ENCODE assay signal across 8 mouse cellular contexts in genomic region chr16:35364063-35364428, GRCm38 (mm10). TPM values are rescaled to one million over a fixed set of nuclear protein-coding genes. Genes with fewer than 3 reads are reported as not detected.
DNase-seq lines count a peak whose midpoint lies in the region; ATAC-seq and TF ChIP-seq lines count a peak whose summit lies in the region.

No protein-coding gene starts in this region.

- H3K4me1 ChIP-seq in heart, embryonic 15.5 days (replicated peaks), result peaks cover 10% of the 10 kb centered on the region
- H3K4me1 ChIP-seq in MEL (ENCODE audit: control insufficient read depth in 1 of 2, insufficient read depth in 2 of 2, low read length in 2 of 2), result peaks cover 0 to 4% of the 10 kb centered on the region in 2 experiments; a peak in 1 of 4 replicates
- peaks cover 3% of the 10 kb centered on the region; the same call in 1 of the 2 replicates for H3K4me1 ChIP-seq in hindbrain, embryonic 11.5 days (replicated peaks; ENCODE audit: control insufficient read depth, insufficient read depth, low read length)

- ATAC-seq in heart, embryonic 15.5 days (replicated peaks; ENCODE audit: insufficient number of reproducible peaks, insufficient read depth, low FRiP score, low read depth), result no peak
- ATAC-seq in hindbrain, embryonic 11.5 days (ENCODE audit: low FRiP score), result peak; percentile 26
- ATAC-seq in megakaryocyte-erythroid progenitor cell, adult 5-6 weeks (replicated peaks; ENCODE audit: low FRiP score, low TSS enrichment, poor library complexity, severe bottlenecking), result peak; percentile 29

- no peaks in the 10 kb centered on the region for H3K9me3 ChIP-seq in heart, embryonic 15.5 days (replicated peaks)
- no peaks in the 10 kb centered on the region for H3K9me3 ChIP-seq in MEL (replicated peaks; ENCODE audit: insufficient read depth, low read length)
- H3K9me3 ChIP-seq in hindbrain, embryonic 11.5 days (ENCODE audit: control insufficient read depth, low read length), result no peaks in the 10 kb centered on the region; the same call in 1 of the 2 replicates

- no peaks in the 10 kb centered on the region for H3K36me3 ChIP-seq in heart, embryonic 15.5 days
- H3K36me3 ChIP-seq in MEL (ENCODE audit: control insufficient read depth in 1 of 2, insufficient read depth in 2 of 2, low read length in 2 of 2), result peaks cover 0 to 4% of the 10 kb centered on the region in 2 experiments; a peak in 1 of 4 replicates
- no peaks in the 10 kb centered on the region for H3K36me3 ChIP-seq in hindbrain, embryonic 11.5 days (ENCODE audit: control insufficient read depth, insufficient read depth, low read length)

- no peak for DNase-seq in heart, adult 9 months (ENCODE audit: low spot score in 2 of 2)
- no peak for DNase-seq in MEL (ENCODE audit: low read depth, low spot score)
- no peak for DNase-seq in hindbrain, embryonic 11.5 days (ENCODE audit: low spot score)
- no peak for DNase-seq in gastrocnemius, adult 18-20 months (ENCODE audit: low spot score)
- no peak for DNase-seq in adrenal gland, postnatal 14 days
- no peak for DNase-seq in cerebellum, postnatal 4 days (ENCODE audit: low spot score in 2 of 2)

- TF ChIP-seq POLR2A in MEL (IDR thresholded peaks at IDR 0.05; ENCODE audit: control insufficient read depth in 1 of 2, insufficient read depth in 1 of 2, low read depth in 1 of 2, low read length in 2 of 2, poor library complexity in 1 of 2), result no peak

- H3K4me2 ChIP-seq in heart, embryonic 15.5 days, result peak overlapping the region; percentile 84
- peak overlapping the region; percentile 43 for H3K4me2 ChIP-seq in hindbrain, embryonic 11.5 days (replicated peaks; ENCODE audit: low read depth, low read length)

- H3K27ac ChIP-seq in heart, embryonic 15.5 days, result peak overlapping the region; percentile 31
- H3K27ac ChIP-seq in MEL (ENCODE audit: control insufficient read depth, low read depth, low read length), result no peak overlapping the region
- H3K27ac ChIP-seq in hindbrain, embryonic 11.5 days (ENCODE audit: low read depth, low read length), result peak overlapping the region; percentile 67

- no peaks in the 10 kb centered on the region; the same call in 1 of the 2 replicates for H3K27me3 ChIP-seq in heart, embryonic 15.5 days
- no peaks in the 10 kb centered on the region; a peak in 1 of 4 replicates for H3K27me3 ChIP-seq in MEL (ENCODE audit: control insufficient read depth in 1 of 2, insufficient read depth in 2 of 2, low read length in 2 of 2)
- no peaks in the 10 kb centered on the region for H3K27me3 ChIP-seq in hindbrain, embryonic 11.5 days (ENCODE audit: control insufficient read depth, insufficient read depth, low read length)

- no peaks in the 10 kb centered on the region; the same call in none of the 2 replicates for H3K79me2 ChIP-seq in MEL (ENCODE audit: control insufficient read depth, insufficient read depth, low read length, poor library complexity)

- WGBS in heart, embryonic 15.5 days, result under 1% methylated on average over 7 of the region's 7 CpGs
- WGBS in hindbrain, embryonic 11.5 days, result 2% methylated on average over 7 of the region's 7 CpGs

- TF ChIP-seq CTCF in MEL (IDR thresholded peaks at IDR 0.05 in 2 of 3, conservative IDR thresholded peaks at IDR 0.05 in 1 of 3; ENCODE audit: control insufficient read depth in 1 of 3, insufficient read depth in 1 of 3, low read depth in 2 of 3, low read length in 3 of 3, poor library complexity in 1 of 3, severe bottlenecking in 1 of 3), result no peak

- no peak for TF ChIP-seq RAD21 in MEL (IDR thresholded peaks at IDR 0.05; ENCODE audit: low read depth, low read length)

- peak overlapping the region; percentile 91 for H3K4me3 ChIP-seq in heart, embryonic 15.5 days
- H3K4me3 ChIP-seq in MEL (ENCODE audit: control insufficient read depth in 1 of 2, insufficient read depth in 1 of 2, low read depth in 2 of 2, low read length in 2 of 2), result peak overlapping the region; percentile 68 to 77
- peak overlapping the region; percentile 89 for H3K4me3 ChIP-seq in hindbrain, embryonic 11.5 days (ENCODE audit: low read depth, low read length)

- no peak for TF ChIP-seq EP300 in MEL (IDR thresholded peaks at IDR 0.05; ENCODE audit: low read depth in 1 of 2, low read length in 2 of 2)

- peak overlapping the region; percentile 43 for H3K9ac ChIP-seq in heart, embryonic 15.5 days
- H3K9ac ChIP-seq in MEL (ENCODE audit: control insufficient read depth, low read depth, low read length, poor library complexity, severe bottlenecking), result peak overlapping the region; percentile 64
- H3K9ac ChIP-seq in hindbrain, embryonic 11.5 days (ENCODE audit: low read depth, low read length), result peak overlapping the region; percentile 70; the same call in 1 of the 2 replicates

TF ChIP-seq in MEL, 35 proteins besides CTCF, POLR2A, EP300 and RAD21:
- TF ChIP-seq TAL1 (IDR thresholded peaks at IDR 0.05; ENCODE audit: low read length) (peak; percentile 7; the same call in 1 of the 2 replicates), ZMIZ1 (IDR thresholded peaks at IDR 0.05; ENCODE audit: low read depth, low read length) (no peak), SIN3A (IDR thresholded peaks at IDR 0.05; ENCODE audit: low read length) (peak; percentile 1; the same call in 1 of the 2 replicates), JUND (IDR thresholded peaks at IDR 0.05; ENCODE audit: low read depth, low read length) (no peak), ETS1 (IDR thresholded peaks at IDR 0.05; ENCODE audit: low read depth, low read length) (no peak), HCFC1 (IDR thresholded peaks at IDR 0.05; ENCODE audit: low read depth, low read length) (no peak), E2F4 (IDR thresholded peaks at IDR 0.05; ENCODE audit: borderline replicate concordance, low read depth, low read length) (no peak), ZNF384 (IDR thresholded peaks at IDR 0.05; ENCODE audit: low read depth, low read length) (no peak), MYC (IDR thresholded peaks at IDR 0.05; ENCODE audit: low read depth, low read length) (no peak), MAZ (IDR thresholded peaks at IDR 0.05; ENCODE audit: low read depth, low read length) (no peak)
TF ChIP-seq in MEL: peak in this region for 2.

RNA-seq across cellular contexts. Expression of gene Sec22a, which starts 0.3 kb away (rescaled TPM):
- polyA plus RNA-seq in heart, embryonic 15.5 days (2015; fragmentation: Nextera tagmentation; extraction: Ambion mirVana), result 33.5 and 35.1 TPM in 2 replicates
- total RNA-seq in MEL (2012; rRNA removed), result 7.6 and 10.5 TPM in 2 replicates
- 10 to 100 TPM; 11.4 to 98.3 TPM for polyA plus RNA-seq in MEL (2012; ENCODE audit: insufficient read depth in 1 of 2, insufficient read length in 2 of 2, low read depth in 1 of 2, low replicate concordance in 2 of 2, missing spikeins in 1 of 2)
- 41.9 and 46.1 TPM in 2 replicates for polyA plus RNA-seq in hindbrain, embryonic 11.5 days (2014; fragmentation: Nextera tagmentation; extraction: Ambion mirVana)
- 9.8 and 13.7 TPM in 2 replicates for total RNA-seq in megakaryocyte-erythroid progenitor cell, adult 5-6 weeks (2014; fragmentation: Nextera tagmentation)
- total RNA-seq in megakaryocyte-erythroid progenitor cell, adult 5-6 weeks (2017), result 8.5 and 16.2 TPM in 2 replicates
- 1 to 10 TPM; 4.1 to 5.4 TPM for total RNA-seq in gastrocnemius, adult 18-20 months (2021)
- 24.4 and 24.9 TPM in 2 replicates for total RNA-seq in adrenal gland, postnatal 14 days (2021)
